Mouse (Mus musculus) Patski (cell line): Measurements from ENCODE around the gene Ttc17. TPM values are rescaled to one million over a fixed set of nuclear protein-coding genes. Genes with fewer than 3 reads are reported as not detected.

ENCODE experiments used
- ATAC-seq: fragments of 100-300 bp; one replicate; pipeline ENCODE4 v1.8.0; 2021
- CTCF ChIA-PET: fragments of 350-600 bp; sonication (Branson Sonifier 250); formaldehyde crosslinking; loops from one replicate; lab custom pipeline; 2022; ENCODE audit warnings: inconsistent platforms; lab: Charles Lee
- POLR2A ChIA-PET: fragments of 350-600 bp; sonication (Branson Sonifier 250); formaldehyde crosslinking; loops from one replicate; lab custom pipeline; 2022; ENCODE audit warnings: antibody characterized with exemption, inconsistent platforms; lab: Charles Lee
- DNase-seq: peaks from one replicate; pipeline ENCODE4 v3.0.0-alpha.2; 2011; ENCODE audit warnings: low read depth, low spot score
- H3K27me3 ChIP-seq: fragments of 371-371 bp; one replicate; pipeline ENCODE4 v1.5.1; 2021
- CTCF ChIP-seq: fragments of 100-300 bp; IDR thresholded peaks from one replicate; pipeline ENCODE4 v1.5.1; 2021
- in situ Hi-C: fragments of 300-500 bp; cut with MboI; formaldehyde crosslinking; loops from 3 replicates; pipeline ENCODE4 v1.11.1; 2018; ENCODE audit warnings: low pct_unique_long_range_greater_than_20kb, mixed read lengths
- polyA plus RNA-seq: library from polyadenylated mRNA; unstranded; gene quantifications from one replicate; pipeline ENCODE4 v1.2.3, GENCODE M21; 2021

The Ttc17 gene
- polyA plus RNA-seq, 1 experiment from 2014 or later, result 30.1 TPM

DNA sequence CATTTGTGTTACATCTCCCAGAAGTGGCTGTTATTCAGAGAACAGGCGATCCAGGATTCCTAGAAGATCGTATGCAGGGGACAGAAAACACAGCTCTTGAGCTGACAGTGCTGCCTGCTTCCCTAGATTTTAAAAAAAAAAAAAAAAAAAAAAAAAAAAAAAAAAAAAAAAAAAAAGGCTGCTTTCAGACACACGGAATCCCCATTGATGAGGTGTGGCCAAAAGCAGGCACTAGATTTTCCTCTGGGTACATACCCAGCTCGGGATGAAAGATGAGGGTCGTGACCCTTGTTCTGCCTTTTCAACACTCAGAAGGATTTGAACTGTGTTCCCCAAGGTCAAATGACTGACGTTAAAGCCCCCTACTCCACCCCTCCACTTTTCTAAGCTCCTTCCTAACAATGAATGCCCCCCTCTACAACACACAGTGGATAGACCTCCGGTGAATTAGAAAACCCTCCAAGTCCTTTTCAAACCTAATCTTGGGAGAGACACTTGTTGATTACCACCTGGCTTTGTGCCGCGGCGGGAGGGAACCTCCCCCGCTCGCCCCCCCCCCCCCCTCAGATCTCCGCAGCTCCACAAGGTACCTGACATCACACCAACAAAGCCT, 143.5 kb downstream of the Ttc17 start:
- in situ Hi-C loops, result no loop called here
- ATAC-seq (no peak), DNase-seq (no peak)
- POLR2A ChIA-PET, result interaction anchor here (0.6 kb wide), 1 partner anchor 10 kb away, joined by 5 read pairs; no protein-coding TSS in a partner anchor
- CTCF ChIA-PET, result interaction anchor here (0.7 to 1.9 kb wide), 5 partner anchors 9 to 226 kb away, joined by 3 to 6 read pairs (median 3); no protein-coding TSS in a partner anchor
- no peak for TF ChIP-seq CTCF
- H3K27me3 ChIP-seq, result peaks cover 31% of the 10 kb centered on the region

DNA sequence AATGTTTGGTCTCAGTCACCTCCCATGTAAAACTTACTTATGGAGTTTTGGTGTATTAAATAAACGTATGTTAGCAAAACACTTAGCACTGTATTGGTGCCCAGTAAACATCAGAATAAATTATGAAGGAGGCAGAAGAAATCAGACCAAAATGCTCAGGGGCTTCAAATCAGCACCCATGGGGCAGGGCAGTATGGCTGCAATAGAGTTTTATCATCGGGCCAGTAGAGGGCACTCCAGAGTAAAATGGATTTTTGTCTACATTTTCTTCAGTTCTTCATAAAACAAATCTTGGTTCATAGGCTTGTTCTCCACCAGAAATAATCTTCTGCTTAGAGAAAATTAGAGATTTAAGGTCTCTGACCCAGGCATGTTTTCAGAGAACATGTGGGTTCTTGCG, 152.4 kb downstream of the Ttc17 start:
- peaks cover 16% of the 10 kb centered on the region for H3K27me3 ChIP-seq
- DNase-seq, result no peak
- CTCF ChIA-PET, result interaction anchor here (0.6 to 4.2 kb wide), 6 partner anchors 9 to 199 kb away, joined by 3 to 19 read pairs (median 6); no protein-coding TSS in a partner anchor
- peak; percentile 74 for TF ChIP-seq CTCF
- POLR2A ChIA-PET, result no interaction called here
- no peak for ATAC-seq
- in situ Hi-C loops, result no loop called here

Other genes with a start within 250 kb of the Ttc17 start
- gene Hsd17b12, start 248.7 kb downstream of the Ttc17 start, polyA plus RNA-seq, result 95.1 TPM
- gene Api5, start 31.4 kb upstream of the Ttc17 start, polyA plus RNA-seq, result 83.7 TPM